In genomic region chr7:12921318-12921704, GRCm38 (mm10) we compare ENCODE assay signal across 8 mouse cellular contexts. TPM values are rescaled to one million over a fixed set of nuclear protein-coding genes. Genes with fewer than 3 reads are reported as not detected.
DNase-seq lines count a peak whose midpoint lies in the region; ATAC-seq and TF ChIP-seq lines count a peak whose summit lies in the region.

No protein-coding gene starts in this region.

- no peak for TF ChIP-seq POLR2A in thymus, adult 2 months (IDR thresholded peaks at IDR 0.05; ENCODE audit: control insufficient read depth, extremely low read depth, insufficient read depth, low read length, poor library complexity)

- peak overlapping the region; percentile 70 for H3K4me2 ChIP-seq in limb, embryonic 15.5 days

- ATAC-seq in frontal cortex, adult (ENCODE audit: low TSS enrichment) = peak; percentile 62
- no peak for ATAC-seq in limb, embryonic 15.5 days (ENCODE audit: insufficient number of reproducible peaks, low FRiP score, low TSS enrichment, low read depth)

- H3K4me3 ChIP-seq in thymus, adult 2 months (ENCODE audit: control insufficient read depth, insufficient read depth, low read length) = peak overlapping the region; percentile 77
- peak overlapping the region; percentile 93 for H3K4me3 ChIP-seq in limb, embryonic 15.5 days

- DNase-seq in frontal cortex, postnatal 10 days (ENCODE audit: low spot score in 2 of 2) = no peak
- no peak for DNase-seq in thymus, adult 2 months
- no peak for DNase-seq in thymus, postnatal 10 days (ENCODE audit: low spot score in 2 of 2)
- no peak for DNase-seq in adrenal gland, postnatal 14 days
- DNase-seq in left cerebral cortex, postnatal 4 days = no peak
- DNase-seq in left cerebral cortex, postnatal 10 days (ENCODE audit: extremely low spot score in 1 of 2, low spot score in 2 of 2) = no peak

- TF ChIP-seq CTCF in thymus, adult 2 months (IDR thresholded peaks at IDR 0.05; ENCODE audit: borderline replicate concordance, control insufficient read depth, extremely low read depth, insufficient read depth, low read length, poor library complexity) = no peak

- H3K27me3 ChIP-seq in thymus, adult 2 months (ENCODE audit: control insufficient read depth, insufficient read depth, low read length) = no peaks in the 10 kb centered on the region
- peaks cover 15% of the 10 kb centered on the region; the same call in 1 of the 2 replicates for H3K27me3 ChIP-seq in limb, embryonic 15.5 days

- intact Hi-C loops in left cerebral cortex, postnatal 4 days (cut with DNase I) = no loop called here
- intact Hi-C loops in left cerebral cortex, postnatal 10 days (cut with DNase I) = no loop called here

- H3K9ac ChIP-seq in limb, embryonic 15.5 days = peak overlapping the region; percentile 79

- H3K36me3 ChIP-seq in thymus, adult 2 months (ENCODE audit: control insufficient read depth, insufficient read depth, low read length) = peaks cover 30% of the 10 kb centered on the region
- H3K36me3 ChIP-seq in limb, embryonic 15.5 days = peaks cover 32% of the 10 kb centered on the region

- no peaks in the 10 kb centered on the region for H3K9me3 ChIP-seq in limb, embryonic 15.5 days

- peaks cover 7% of the 10 kb centered on the region for H3K4me1 ChIP-seq in thymus, adult 2 months (replicated peaks; ENCODE audit: control insufficient read depth, insufficient read depth, low read length)
- peaks cover 22% of the 10 kb centered on the region for H3K4me1 ChIP-seq in limb, embryonic 15.5 days

- 0% methylated on average over 3 of the region's 3 CpGs for WGBS in thymus, adult 2 months
- WGBS in limb, embryonic 15.5 days = 2% methylated on average over 3 of the region's 3 CpGs

- peak overlapping the region; percentile 75 for H3K27ac ChIP-seq in thymus, adult 2 months (ENCODE audit: control insufficient read depth, insufficient read depth, low read length)
- H3K27ac ChIP-seq in limb, embryonic 15.5 days = peak overlapping the region; percentile 98

RNA-seq across cellular contexts. Expression of gene Rps5, which starts 0.8 kb away (rescaled TPM):
- polyA plus RNA-seq in thymus, adult 2 months (2012; rRNA removed) = 2,545 and 2,907 TPM in 2 replicates
- polyA plus RNA-seq in limb, embryonic 15.5 days (2015; fragmentation: Nextera tagmentation; extraction: Ambion mirVana) = 887 and 1,056 TPM in 2 replicates
- 842 and 996 TPM in 2 replicates for total RNA-seq in adrenal gland, postnatal 14 days (2021)
- total RNA-seq in left cerebral cortex, postnatal 4 days (2021) = 100 to 1,000 TPM; 784 to 787 TPM
- total RNA-seq in left cerebral cortex, postnatal 10 days (2021) = 100 to 1,000 TPM; 507 to 513 TPM

RNA-seq across cellular contexts. Expression of gene Rnf225, which starts 5.9 kb away (rescaled TPM):
- polyA plus RNA-seq in thymus, adult 2 months (2012; rRNA removed) = 1.0 and 1.8 TPM in 2 replicates
- polyA plus RNA-seq in limb, embryonic 15.5 days (2015; fragmentation: Nextera tagmentation; extraction: Ambion mirVana) = 1.9 and 3.0 TPM in 2 replicates
- total RNA-seq in adrenal gland, postnatal 14 days (2021) = 0.41 and 0.52 TPM in 2 replicates
- total RNA-seq in left cerebral cortex, postnatal 4 days (2021) = 1 to 10 TPM; 1.2 to 1.6 TPM
- 1 to 10 TPM; 1.3 to 1.6 TPM for total RNA-seq in left cerebral cortex, postnatal 10 days (2021)

RNA-seq across cellular contexts. Expression of gene Zscan22, which starts 23.7 kb away (rescaled TPM):
- polyA plus RNA-seq in thymus, adult 2 months (2012; rRNA removed) = 14.3 and 14.9 TPM in 2 replicates
- 17.3 and 17.7 TPM in 2 replicates for polyA plus RNA-seq in limb, embryonic 15.5 days (2015; fragmentation: Nextera tagmentation; extraction: Ambion mirVana)
- total RNA-seq in adrenal gland, postnatal 14 days (2021) = 11.0 and 12.5 TPM in 2 replicates
- total RNA-seq in left cerebral cortex, postnatal 4 days (2021) = 10 to 100 TPM; 13.1 to 13.7 TPM
- total RNA-seq in left cerebral cortex, postnatal 10 days (2021) = 10 to 100 TPM; 11.2 to 12.3 TPM

RNA-seq across cellular contexts. Expression of gene Zfp128, which starts 40.3 kb away (rescaled TPM):
- 1.7 and 2.2 TPM in 2 replicates for polyA plus RNA-seq in thymus, adult 2 months (2012; rRNA removed)
- 4.5 and 4.9 TPM in 2 replicates for polyA plus RNA-seq in limb, embryonic 15.5 days (2015; fragmentation: Nextera tagmentation; extraction: Ambion mirVana)
- total RNA-seq in adrenal gland, postnatal 14 days (2021) = 3.7 and 4.7 TPM in 2 replicates
- 10 to 100 TPM in 1 of 2 experiments, 1 to 10 TPM in 1; 9.9 to 10.2 TPM for total RNA-seq in left cerebral cortex, postnatal 4 days (2021)
- 1 to 10 TPM; 7.5 to 7.7 TPM for total RNA-seq in left cerebral cortex, postnatal 10 days (2021)

RNA-seq across cellular contexts. Expression of gene Zfp324, which starts 44.3 kb away (rescaled TPM):
- 8.7 and 9.3 TPM in 2 replicates for polyA plus RNA-seq in thymus, adult 2 months (2012; rRNA removed)
- polyA plus RNA-seq in limb, embryonic 15.5 days (2015; fragmentation: Nextera tagmentation; extraction: Ambion mirVana) = 13.3 and 13.5 TPM in 2 replicates
- 8.0 and 9.5 TPM in 2 replicates for total RNA-seq in adrenal gland, postnatal 14 days (2021)
- total RNA-seq in left cerebral cortex, postnatal 4 days (2021) = 10 to 100 TPM; 17.5 to 17.8 TPM
- total RNA-seq in left cerebral cortex, postnatal 10 days (2021) = 10 to 100 TPM; 15.3 to 16.7 TPM
